Mouse (Mus musculus): ENCODE results near the gene Tnfaip3. TPM values are rescaled to one million over a fixed set of nuclear protein-coding genes. Genes with fewer than 3 reads are reported as not detected.

Gene Tnfaip3
- 1.3 and 1.8 TPM in 2 replicates for polyA plus RNA-seq (2015; fragmentation: Nextera tagmentation; extraction: Ambion mirVana)

DNA sequence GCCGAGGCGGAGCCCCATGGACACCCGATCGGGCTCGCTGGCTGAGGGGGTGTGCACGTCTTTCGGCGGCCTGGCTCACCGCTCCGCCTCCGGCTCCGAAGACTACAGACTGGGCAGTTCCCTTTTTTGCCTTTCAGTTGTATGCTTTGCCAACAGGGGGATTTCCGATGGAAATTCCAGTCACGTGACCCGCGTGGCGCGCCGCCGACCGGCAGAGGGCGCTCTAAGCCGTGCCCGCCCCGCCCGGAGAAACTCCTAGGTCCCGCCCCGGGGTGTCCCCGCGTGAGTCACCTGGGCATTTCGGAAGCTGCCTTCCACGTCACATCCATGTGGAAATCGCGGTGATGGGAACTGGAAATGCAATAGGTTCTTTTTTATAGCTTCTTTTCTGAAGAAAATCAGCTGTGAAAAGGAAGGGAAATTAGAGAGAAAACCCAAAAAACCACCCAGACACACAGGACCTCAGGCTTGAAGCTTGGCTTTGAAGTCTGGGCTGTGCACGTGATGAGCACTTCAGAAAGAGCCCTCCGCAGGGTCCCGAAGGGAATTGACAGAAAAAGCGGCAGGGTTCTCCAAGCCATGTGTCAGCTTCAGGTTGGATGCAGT is at the start of gene Tnfaip3:
TSS of gene Tnfaip3 (minus strand) at position 401 of the 606 bp plus-strand sequence.

Other genes starting within 250 kb of the Tnfaip3 start
- gene Gm4922, start 228.9 kb downstream of the Tnfaip3 start, polyA plus RNA-seq (2015; fragmentation: Nextera tagmentation; extraction: Ambion mirVana): 0.23 and 0.50 TPM in 2 replicates
- gene Perp, start 170.6 kb downstream of the Tnfaip3 start, polyA plus RNA-seq (2015; fragmentation: Nextera tagmentation; extraction: Ambion mirVana): 16.7 and 17.4 TPM in 2 replicates